Mouse (Mus musculus): ENCODE results near the gene 4933415A04Rik. TPM values are rescaled to one million over a fixed set of nuclear protein-coding genes. Genes with fewer than 3 reads are reported as not detected.

4933415A04Rik gene
- 4.1 and 4.2 TPM in 2 replicates for polyA plus RNA-seq (2015; fragmentation: Nextera tagmentation; extraction: Ambion mirVana)

DNA sequence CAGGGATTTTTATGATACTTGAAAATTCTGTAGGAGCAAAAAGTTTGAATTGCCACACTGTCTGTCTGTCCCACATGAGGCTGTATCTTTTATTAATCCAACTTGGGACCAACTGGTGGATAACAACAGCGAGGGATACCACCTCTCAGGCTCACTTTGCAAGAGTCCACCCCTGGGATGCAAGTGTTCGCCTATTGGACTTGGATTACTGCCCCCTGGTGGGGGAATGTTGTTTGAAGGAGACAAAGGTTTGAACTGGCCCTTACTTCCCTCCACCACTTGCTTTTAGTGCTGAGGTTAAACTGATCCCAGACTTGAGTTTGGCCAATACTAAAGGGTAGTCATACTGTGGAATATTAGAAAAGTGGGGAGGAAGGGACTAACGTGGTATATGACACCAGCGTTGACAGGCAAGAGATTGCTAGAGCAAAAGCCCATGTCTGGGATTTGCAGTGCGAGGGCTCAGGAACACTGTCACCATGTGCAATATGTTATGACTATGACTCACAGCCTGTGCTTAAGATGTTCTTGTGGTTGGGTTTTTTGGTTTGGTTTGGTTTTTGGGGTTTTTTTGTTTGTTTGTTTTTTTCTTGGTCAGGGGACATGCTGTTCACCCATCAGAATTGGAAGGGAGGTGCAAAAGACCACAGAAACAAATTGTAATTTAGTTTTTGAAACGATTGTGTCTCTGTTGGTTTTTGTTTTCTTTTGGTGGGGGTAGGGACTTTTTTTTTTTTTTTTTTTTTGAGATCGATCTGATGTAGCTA lies at the start of gene 4933415A04Rik:
4933415A04Rik (plus strand) TSS at position 717 of the 767 bp plus-strand sequence.
- H3K4me2 ChIP-seq, result no peak within 1 kb of the TSS
- no peak within 1 kb of the TSS for H3K4me3 ChIP-seq
- H3K36me3 ChIP-seq (replicated peaks), result peaks cover 4% of the 10 kb centered on the region
- no peak within 1 kb of the TSS for H3K9ac ChIP-seq
- H3K27ac ChIP-seq, result no peak within 1 kb of the TSS
- no peak for ATAC-seq (replicated peaks)
- no peaks in the 10 kb centered on the region for H3K27me3 ChIP-seq (replicated peaks)
- no peaks in the 10 kb centered on the region for H3K4me1 ChIP-seq
- WGBS, result 66% methylated on average over 7 of the region's 7 CpGs
- H3K9me3 ChIP-seq, result no peaks in the 10 kb centered on the region

DNA sequence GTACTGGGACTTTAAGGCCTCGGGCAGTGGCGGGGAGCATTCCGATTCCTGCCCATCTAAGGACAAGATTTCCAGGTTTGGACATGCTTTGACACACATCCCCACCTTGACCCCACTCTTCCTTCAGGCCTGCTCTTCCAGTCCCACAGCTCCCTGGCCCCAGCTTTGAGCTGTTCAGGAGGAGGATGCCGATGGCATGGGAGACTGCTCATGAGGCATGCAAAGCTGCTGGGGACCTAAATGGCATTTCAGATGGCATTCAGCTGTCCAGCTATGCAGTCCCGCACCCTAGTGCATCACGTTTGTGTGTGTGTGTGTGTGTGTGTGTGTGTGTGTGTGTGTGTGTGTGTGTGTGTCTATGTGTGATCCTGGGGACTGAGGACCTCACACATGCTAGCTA lies 49.8 kb upstream of the 4933415A04Rik start:
- Histone ChIP-seq H3K9me3 (no peaks in the 10 kb centered on the region), H3K36me3 (replicated peaks) (no peaks in the 10 kb centered on the region), H3K4me1 (peaks cover 19% of the 10 kb centered on the region), H3K27me3 (replicated peaks) (no peaks in the 10 kb centered on the region), H3K4me3 (no peak overlapping the region), H3K27ac (no peak overlapping the region), H3K4me2 (no peak overlapping the region), H3K9ac (no peak overlapping the region)
- no peak for ATAC-seq (replicated peaks)
- WGBS, result 81% methylated on average over 6 of the region's 6 CpGs

DNA sequence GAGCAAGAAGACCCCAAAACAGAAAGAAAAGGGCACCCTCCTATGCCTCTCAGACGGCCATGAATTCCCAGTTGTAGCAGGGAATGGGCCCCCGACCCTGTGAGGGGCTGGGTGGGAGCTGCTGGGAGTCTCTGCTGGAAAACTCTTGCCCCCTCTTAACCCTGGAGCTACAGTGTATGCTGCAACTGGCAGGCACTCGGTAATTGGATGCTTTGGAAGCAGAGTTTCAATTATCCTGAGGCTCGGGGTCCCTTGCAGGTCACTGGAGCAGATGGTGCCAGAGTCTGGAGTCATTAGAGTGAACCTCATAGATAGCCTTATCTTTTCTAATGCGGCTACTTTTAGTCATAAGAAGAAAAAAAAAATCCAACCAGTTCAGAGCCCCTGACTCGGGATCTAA lies 47.0 kb upstream of the 4933415A04Rik start:
- peak; percentile 63 for ATAC-seq (replicated peaks)
- Histone ChIP-seq H3K27me3 (replicated peaks) (no peaks in the 10 kb centered on the region), H3K36me3 (replicated peaks) (no peaks in the 10 kb centered on the region), H3K9ac (no peak overlapping the region), H3K4me2 (no peak overlapping the region), H3K27ac (no peak overlapping the region), H3K4me1 (peaks cover 14% of the 10 kb centered on the region), H3K9me3 (no peaks in the 10 kb centered on the region), H3K4me3 (no peak overlapping the region)
- 22% methylated on average over 6 of the region's 6 CpGs for WGBS

DNA sequence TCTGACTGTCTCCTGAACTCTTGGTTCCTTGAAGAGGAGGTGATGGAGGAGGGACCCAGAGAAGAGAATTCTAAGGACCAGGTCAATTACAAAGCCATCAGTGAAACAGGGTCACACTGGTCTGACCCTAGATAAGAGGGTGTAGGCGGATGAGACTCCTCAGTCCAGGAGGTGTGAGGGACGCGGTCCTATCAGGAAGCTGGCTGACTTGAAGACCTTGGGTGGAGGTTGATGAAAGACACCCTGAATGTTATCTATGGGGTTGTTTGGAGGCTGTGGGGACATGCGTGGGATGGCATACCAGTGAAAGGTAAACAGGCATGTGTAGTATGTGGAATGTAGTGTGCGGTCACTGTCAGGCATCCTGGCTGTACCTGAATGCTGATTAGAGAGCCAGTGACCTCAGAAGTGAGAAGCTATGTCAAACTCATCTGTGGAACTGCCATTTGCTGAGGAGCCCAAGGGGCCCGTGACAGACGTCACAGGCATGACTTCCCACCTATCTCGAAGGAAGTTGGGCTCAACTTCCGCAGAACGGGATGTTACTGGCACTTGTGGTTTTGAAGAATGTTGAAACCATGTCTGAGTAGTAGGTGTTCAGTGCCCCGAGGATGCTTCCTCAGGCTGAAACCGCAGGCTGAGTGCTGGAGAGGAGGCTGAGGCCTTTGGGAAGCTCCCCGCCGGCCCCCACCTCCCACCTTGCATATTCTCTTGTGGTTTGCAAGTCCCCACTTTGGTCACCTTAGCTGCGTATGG lies 43.0 kb upstream of the 4933415A04Rik start:
- no peak for ATAC-seq (replicated peaks)
- Histone ChIP-seq H3K4me2 (no peak overlapping the region), H3K27ac (no peak overlapping the region), H3K27me3 (replicated peaks) (no peaks in the 10 kb centered on the region), H3K36me3 (replicated peaks) (no peaks in the 10 kb centered on the region), H3K4me3 (no peak overlapping the region), H3K9ac (no peak overlapping the region), H3K9me3 (no peaks in the 10 kb centered on the region), H3K4me1 (peaks cover 34% of the 10 kb centered on the region)
- 94% methylated on average over 15 of the region's 15 CpGs for WGBS

DNA sequence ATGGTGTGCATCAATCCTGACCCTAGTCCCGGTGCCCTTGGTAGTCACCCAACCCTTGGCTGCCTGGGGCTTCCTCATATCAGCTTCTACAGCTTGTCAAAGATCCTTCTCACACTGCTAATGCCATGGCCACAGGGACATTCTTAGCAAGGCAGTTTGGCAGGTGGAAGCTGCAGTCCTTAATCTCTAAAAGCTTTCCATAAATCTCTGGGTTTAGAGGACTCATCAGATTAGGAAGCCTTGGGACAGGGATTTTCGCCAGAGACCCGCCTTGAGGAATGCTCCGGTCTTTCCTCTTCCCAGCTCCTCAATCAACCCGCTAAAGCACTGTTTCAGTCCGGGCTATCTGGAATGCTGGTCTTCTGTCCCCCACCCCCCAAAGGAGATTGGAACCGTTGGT lies 42.0 kb upstream of the 4933415A04Rik start:
- WGBS, result 76% methylated on average over 7 of the region's 7 CpGs
- Histone ChIP-seq H3K9me3 (no peaks in the 10 kb centered on the region), H3K27ac (no peak overlapping the region), H3K27me3 (replicated peaks) (no peaks in the 10 kb centered on the region), H3K4me2 (no peak overlapping the region), H3K36me3 (replicated peaks) (no peaks in the 10 kb centered on the region), H3K4me1 (peaks cover 36% of the 10 kb centered on the region), H3K4me3 (no peak overlapping the region), H3K9ac (no peak overlapping the region)
- no peak for ATAC-seq (replicated peaks)

DNA sequence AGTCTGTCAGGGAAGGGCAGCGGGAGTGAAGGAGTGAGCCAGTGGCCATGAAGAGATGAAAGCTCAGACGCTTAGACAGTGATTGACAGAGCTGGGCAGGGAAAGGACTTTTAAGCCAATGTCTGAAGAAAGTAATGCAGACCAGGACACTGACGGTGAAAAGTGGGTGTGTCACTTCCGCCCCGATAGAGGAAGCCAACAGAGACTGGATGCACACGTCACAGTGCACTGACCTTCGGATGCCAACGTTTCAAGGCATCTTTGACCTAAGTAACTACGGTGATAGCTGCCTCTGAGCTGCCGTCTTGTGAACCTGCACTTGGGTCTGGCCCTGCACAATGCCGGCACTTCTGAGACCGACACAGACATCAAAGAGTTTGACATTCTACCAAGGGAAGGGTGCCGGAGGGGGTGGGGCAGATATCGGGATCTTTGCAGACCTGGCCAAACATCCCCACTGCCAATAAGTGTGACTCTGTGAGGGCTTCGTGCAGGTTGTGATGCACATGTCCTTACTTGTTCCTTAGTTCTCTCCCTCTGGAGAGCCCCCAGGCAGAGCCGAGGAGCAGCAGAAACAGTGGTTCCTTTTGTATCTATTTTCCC lies 40.9 kb upstream of the 4933415A04Rik start:
- no peak overlapping the region for H3K9ac ChIP-seq
- no peaks in the 10 kb centered on the region for H3K9me3 ChIP-seq
- peak; percentile 16; the same call in 1 of the 2 replicates for ATAC-seq (replicated peaks)
- no peak overlapping the region for H3K27ac ChIP-seq
- H3K4me1 ChIP-seq, result peaks cover 35% of the 10 kb centered on the region
- no peaks in the 10 kb centered on the region for H3K27me3 ChIP-seq (replicated peaks)
- peak overlapping the region; percentile 22; the same call in 1 of the 2 replicates for H3K4me2 ChIP-seq
- H3K4me3 ChIP-seq, result peak overlapping the region; percentile 7; the same call in 1 of the 2 replicates
- 24% methylated on average over 16 of the region's 16 CpGs for WGBS
- H3K36me3 ChIP-seq (replicated peaks), result no peaks in the 10 kb centered on the region

DNA sequence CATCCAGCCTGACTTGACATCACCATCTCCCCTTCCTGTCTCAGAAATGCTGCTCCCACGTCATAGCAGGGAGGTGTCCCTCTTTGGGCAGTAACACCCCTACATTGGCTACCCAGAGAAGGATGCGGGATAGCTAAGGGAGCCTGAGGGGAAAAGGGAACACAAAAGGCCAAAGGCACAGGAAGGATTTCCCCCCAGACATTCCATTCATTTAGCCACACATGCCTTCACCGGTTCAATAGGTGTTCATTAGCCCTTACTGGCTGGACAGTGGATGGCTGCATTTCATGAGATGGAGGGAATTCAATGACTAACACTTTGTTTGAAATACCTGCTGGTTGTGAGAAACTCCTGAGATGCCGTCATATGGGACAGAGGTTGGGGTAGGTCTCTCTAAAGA lies 40.2 kb upstream of the 4933415A04Rik start:
- 49% methylated on average over 4 of the region's 4 CpGs for WGBS
- Histone ChIP-seq H3K36me3 (replicated peaks) (no peaks in the 10 kb centered on the region), H3K27me3 (replicated peaks) (no peaks in the 10 kb centered on the region), H3K4me2 (no peak overlapping the region), H3K4me3 (no peak overlapping the region), H3K9me3 (no peaks in the 10 kb centered on the region), H3K9ac (no peak overlapping the region), H3K27ac (no peak overlapping the region), H3K4me1 (peaks cover 35% of the 10 kb centered on the region)
- no peak for ATAC-seq (replicated peaks)

DNA sequence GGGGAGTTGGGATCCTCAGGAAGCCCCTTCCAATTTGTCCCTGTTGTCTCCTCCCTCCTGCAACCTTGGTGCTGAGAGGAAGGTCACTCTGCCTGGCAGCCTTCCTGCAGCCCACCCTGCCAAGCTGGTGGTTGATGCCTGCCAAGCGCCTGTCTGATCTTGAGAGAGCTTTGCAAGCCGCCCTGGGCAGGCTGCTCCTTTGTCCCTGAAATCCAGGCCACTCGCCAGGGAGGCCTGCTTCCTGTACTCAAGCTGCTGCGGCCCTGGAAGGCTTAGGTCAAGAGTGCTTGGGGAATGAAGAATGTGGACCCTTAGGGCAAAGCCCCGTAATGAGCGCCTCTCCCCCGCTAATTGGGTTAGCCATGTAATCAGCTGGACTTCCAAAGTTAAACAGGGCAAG lies 38.7 kb upstream of the 4933415A04Rik start:
- no peaks in the 10 kb centered on the region for H3K27me3 ChIP-seq (replicated peaks)
- no peaks in the 10 kb centered on the region for H3K9me3 ChIP-seq
- no peaks in the 10 kb centered on the region for H3K36me3 ChIP-seq (replicated peaks)
- H3K4me1 ChIP-seq, result peaks cover 35% of the 10 kb centered on the region
- whole genome bisulfite sequencing, result 18% methylated on average over 7 of the region's 7 CpGs
- H3K9ac ChIP-seq, result no peak overlapping the region
- ATAC-seq (replicated peaks), result peak; percentile 71
- no peak overlapping the region for H3K4me2 ChIP-seq
- no peak overlapping the region for H3K4me3 ChIP-seq
- peak overlapping the region; percentile 58; the same call in 1 of the 2 replicates for H3K27ac ChIP-seq

DNA sequence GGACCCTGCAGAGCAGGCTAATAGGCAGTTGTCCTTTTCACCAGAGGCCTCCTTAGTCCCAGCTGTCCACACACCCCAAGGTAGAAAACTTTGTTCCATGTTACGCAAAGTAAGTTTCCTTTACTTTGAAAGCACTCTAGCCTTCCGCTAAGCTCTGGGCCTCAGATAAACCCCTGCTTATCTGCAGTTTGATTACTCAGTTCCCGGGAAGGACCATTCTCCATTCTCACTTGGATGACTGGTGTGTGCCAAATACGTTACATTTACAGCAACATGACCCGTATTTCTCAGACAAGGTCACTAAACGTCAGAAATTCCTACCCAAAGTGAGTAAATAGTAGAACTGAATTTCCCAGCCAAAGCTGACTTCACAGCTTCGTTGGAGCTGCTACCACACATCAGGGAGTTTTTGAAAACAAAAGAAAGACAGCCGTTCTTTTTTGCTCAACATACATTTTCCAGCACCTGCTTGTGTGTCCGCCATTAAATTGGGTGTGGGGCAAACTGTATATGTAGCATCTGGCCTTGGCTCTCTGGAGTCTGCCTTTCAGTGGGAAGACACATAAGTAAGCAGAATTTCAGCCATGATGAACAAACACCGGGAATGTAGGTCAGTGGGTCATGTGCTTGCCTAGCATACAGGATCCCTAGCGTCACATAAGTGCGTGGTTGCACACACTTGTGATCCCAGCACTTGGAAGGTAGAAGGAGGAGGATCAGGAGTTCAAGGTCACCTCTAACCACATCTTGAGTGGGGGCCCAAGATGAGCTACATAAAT lies 38.0 kb upstream of the 4933415A04Rik start:
- ATAC-seq (replicated peaks), result 0 out of 2 replicates have a peak, but pooled peaks have one; percentile 21

DNA sequence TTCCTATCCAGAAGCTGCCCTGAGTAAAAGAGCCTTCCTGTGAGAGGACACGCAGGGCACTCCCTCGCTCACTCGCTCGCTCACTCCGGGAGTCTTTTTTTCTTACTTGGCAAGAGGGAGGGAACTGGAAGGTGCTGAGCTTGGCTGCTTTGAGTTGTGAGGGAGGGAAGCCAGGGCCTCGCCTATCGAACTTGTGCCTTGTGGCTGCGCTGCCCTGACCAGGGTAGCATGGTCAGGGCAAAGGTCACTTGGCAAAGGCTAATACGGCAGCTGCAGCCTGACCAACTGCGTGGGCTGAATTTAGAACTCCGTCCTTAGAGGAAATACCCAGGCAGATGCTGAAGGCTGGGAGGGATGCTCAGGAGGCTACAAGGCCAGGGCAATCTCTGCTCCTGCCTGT lies 37.1 kb upstream of the 4933415A04Rik start:
- H3K4me2 ChIP-seq, result no peak overlapping the region
- no peak overlapping the region for H3K27ac ChIP-seq
- no peaks in the 10 kb centered on the region for H3K9me3 ChIP-seq
- no peak overlapping the region for H3K4me3 ChIP-seq
- 49% methylated on average over 11 of the region's 11 CpGs for WGBS
- ATAC-seq (replicated peaks), result no peak
- no peaks in the 10 kb centered on the region for H3K27me3 ChIP-seq (replicated peaks)
- H3K9ac ChIP-seq, result no peak overlapping the region
- H3K4me1 ChIP-seq, result peaks cover 37% of the 10 kb centered on the region
- H3K36me3 ChIP-seq (replicated peaks), result no peaks in the 10 kb centered on the region

More for the DNA sequence above, 38.0 kb upstream of the 4933415A04Rik start:
- no peaks in the 10 kb centered on the region for H3K27me3 ChIP-seq (replicated peaks)
- H3K4me3 ChIP-seq, result no peak overlapping the region
- H3K4me1 ChIP-seq, result peaks cover 35% of the 10 kb centered on the region
- H3K9me3 ChIP-seq, result no peaks in the 10 kb centered on the region
- peak overlapping the region; percentile 58 for H3K27ac ChIP-seq
- H3K36me3 ChIP-seq (replicated peaks), result no peaks in the 10 kb centered on the region
- H3K4me2 ChIP-seq, result no peak overlapping the region
- no peak overlapping the region for H3K9ac ChIP-seq
- 60% methylated on average over 12 of the region's 12 CpGs for WGBS

DNA sequence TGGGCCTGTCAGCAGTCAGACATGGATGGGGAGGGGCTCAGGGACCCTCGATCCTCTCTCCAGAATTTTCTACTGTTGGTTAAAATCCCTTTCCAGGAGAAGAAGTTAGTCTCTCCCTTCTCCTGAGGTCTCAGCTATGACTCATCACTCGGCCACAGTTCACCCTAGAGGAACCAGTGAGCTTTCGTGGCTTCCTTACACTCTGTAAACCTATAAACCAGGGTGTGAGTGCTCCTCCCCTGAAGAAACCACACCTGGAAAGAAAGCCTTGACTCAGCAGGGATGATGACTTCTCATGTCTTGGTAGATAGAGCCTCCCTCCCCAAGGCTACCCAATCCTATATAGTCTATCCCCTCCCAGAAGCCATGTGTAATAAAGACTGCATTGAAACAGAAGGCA lies 35.1 kb upstream of the 4933415A04Rik start:
- H3K4me2 ChIP-seq, result no peak overlapping the region

DNA sequence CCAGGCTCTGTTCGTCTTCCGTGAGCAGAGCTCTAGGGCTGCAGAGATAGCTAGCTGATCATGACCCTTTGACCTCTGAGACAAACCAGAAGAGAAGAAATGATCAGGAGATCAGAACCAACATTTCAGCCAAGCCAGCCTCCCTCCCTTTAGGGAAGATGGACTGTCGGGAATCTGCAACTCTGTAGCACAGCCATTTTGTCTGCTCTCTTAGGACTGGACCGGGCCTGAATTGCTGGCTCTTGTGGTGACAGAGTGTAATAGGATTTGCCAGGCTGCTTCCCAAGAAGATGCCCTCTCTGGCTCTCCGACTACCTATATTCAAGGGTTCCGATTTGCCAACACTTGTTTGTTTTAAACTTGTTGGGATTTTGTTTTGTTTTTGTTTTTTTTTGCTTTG lies 34.2 kb upstream of the 4933415A04Rik start:
- no peaks in the 10 kb centered on the region for H3K27me3 ChIP-seq (replicated peaks)
- peaks cover 28% of the 10 kb centered on the region for H3K4me1 ChIP-seq
- H3K27ac ChIP-seq, result no peak overlapping the region
- no peak overlapping the region for H3K4me3 ChIP-seq
- no peaks in the 10 kb centered on the region for H3K9me3 ChIP-seq
- 60% methylated on average over 6 of the region's 6 CpGs for WGBS
- no peak overlapping the region for H3K4me2 ChIP-seq
- H3K36me3 ChIP-seq (replicated peaks), result no peaks in the 10 kb centered on the region
- H3K9ac ChIP-seq, result no peak overlapping the region
- no peak for ATAC-seq (replicated peaks)

More for the DNA sequence above, 35.1 kb upstream of the 4933415A04Rik start:
- Histone ChIP-seq H3K36me3 (replicated peaks) (no peaks in the 10 kb centered on the region), H3K27ac (no peak overlapping the region), H3K4me1 (peaks cover 28% of the 10 kb centered on the region), H3K4me3 (no peak overlapping the region), H3K9ac (no peak overlapping the region), H3K9me3 (no peaks in the 10 kb centered on the region), H3K27me3 (replicated peaks) (no peaks in the 10 kb centered on the region)
- no peak for ATAC-seq (replicated peaks)
- 87% methylated on average over 3 of the region's 3 CpGs for WGBS
